Mouse (Mus musculus) spleen, adult 2 months (tissue): ENCODE measurements around the gene Plxna4.

ENCODE experiments used
- CTCF ChIP-seq: fragments of 200-500 bp; IDR thresholded peaks from 2 replicates; pipeline ENCODE4 v1.5.1; 2011; ENCODE audit warnings: mild to moderate bottlenecking, inconsistent platforms; ENCODE audit not compliant: insufficient read depth, insufficient read length, insufficient replicate concordance; ENCODE audit errors: extremely low read depth
- POLR2A ChIP-seq: fragments of 200-500 bp; IDR thresholded peaks from 2 replicates; pipeline ENCODE4 v1.6.1; 2011; ENCODE audit warnings: low read depth, low read length, inconsistent platforms

GRCm38 (mm10) chr6:32510491-32510890 lies 77.5 kb downstream of the Plxna4 start:
- TF ChIP-seq POLR2A (no peak), CTCF (no peak)
